Mouse (Mus musculus) Patski (cell line): ENCODE measurements around the gene Synj1. TPM values are rescaled to one million over a fixed set of nuclear protein-coding genes. Genes with fewer than 3 reads are reported as not detected.

Experiments used
- ATAC-seq: fragments of 100-300 bp; one replicate; pipeline ENCODE4 v1.8.0; 2021
- CTCF ChIA-PET: fragments of 350-600 bp; sonication (Branson Sonifier 250); formaldehyde crosslinking; loops from one replicate; lab custom pipeline; 2022; ENCODE audit warnings: inconsistent platforms; lab: Charles Lee
- POLR2A ChIA-PET: fragments of 350-600 bp; sonication (Branson Sonifier 250); formaldehyde crosslinking; loops from one replicate; lab custom pipeline; 2022; ENCODE audit warnings: antibody characterized with exemption, inconsistent platforms; lab: Charles Lee
- DNase-seq: peaks from one replicate; pipeline ENCODE4 v3.0.0-alpha.2; 2011; ENCODE audit warnings: low read depth, low spot score
- H3K27me3 ChIP-seq: fragments of 371-371 bp; one replicate; pipeline ENCODE4 v1.5.1; 2021
- CTCF ChIP-seq: fragments of 100-300 bp; IDR thresholded peaks from one replicate; pipeline ENCODE4 v1.5.1; 2021
- in situ Hi-C: fragments of 300-500 bp; cut with MboI; formaldehyde crosslinking; loops from 3 replicates; pipeline ENCODE4 v1.11.1; 2018; ENCODE audit warnings: low pct_unique_long_range_greater_than_20kb, mixed read lengths
- polyA plus RNA-seq: library from polyadenylated mRNA; unstranded; gene quantifications from one replicate; pipeline ENCODE4 v1.2.3, GENCODE M21; 2021

Gene Synj1
- polyA plus RNA-seq, 1 experiment from 2014 or later = 28.5 TPM

DNA sequence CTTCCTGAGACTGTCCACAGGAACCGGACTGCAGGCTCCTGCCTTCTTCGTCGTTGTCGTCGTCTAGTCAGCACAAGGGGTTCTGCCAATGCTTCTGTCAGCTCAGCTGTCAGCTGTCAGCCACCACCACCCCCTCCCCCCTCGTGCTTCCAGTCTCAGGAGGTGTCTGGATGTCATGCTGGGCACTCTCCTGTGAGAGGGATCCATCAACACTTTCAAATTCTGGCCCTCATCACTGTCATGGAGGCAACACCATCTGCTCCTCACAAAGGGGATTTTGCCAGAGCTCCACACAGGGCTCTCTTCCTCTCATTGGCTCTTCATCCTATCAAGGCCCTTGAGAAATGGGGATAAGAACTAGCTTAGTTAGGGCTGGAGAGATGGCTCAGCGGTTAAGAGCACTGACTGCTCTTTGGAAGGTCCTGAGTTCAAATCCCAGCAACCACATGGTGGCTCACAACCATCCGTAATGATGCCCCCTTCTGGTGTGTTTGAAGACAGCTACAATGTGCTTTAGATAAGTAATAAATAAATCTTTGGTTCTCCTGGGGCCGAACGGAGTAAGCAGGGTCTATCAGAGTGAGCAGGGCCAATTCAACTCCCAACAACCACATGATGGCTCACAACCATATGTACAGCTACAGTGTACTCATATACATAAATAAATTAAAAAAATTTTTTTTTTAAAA, 89.5 kb downstream of the Synj1 start:
- CTCF ChIA-PET = interaction anchor here (1.0 to 1.4 kb wide), 3 partner anchors 9 to 97 kb away, joined by 3 to 6 read pairs (median 3); no protein-coding TSS in a partner anchor
- in situ Hi-C loops = loop anchor here (10.0 kb wide), 1 partner anchor 597 kb away; no protein-coding TSS in a partner anchor
- no peaks in the 10 kb centered on the region for H3K27me3 ChIP-seq
- POLR2A ChIA-PET = interaction anchor here (1.0 to 1.1 kb wide), 2 partner anchors 111 to 128 kb away, joined by 3 read pairs; partner anchors contain the start of gene Urb1
- TF ChIP-seq CTCF = no peak
- DNase-seq (no peak), ATAC-seq (no peak)

DNA sequence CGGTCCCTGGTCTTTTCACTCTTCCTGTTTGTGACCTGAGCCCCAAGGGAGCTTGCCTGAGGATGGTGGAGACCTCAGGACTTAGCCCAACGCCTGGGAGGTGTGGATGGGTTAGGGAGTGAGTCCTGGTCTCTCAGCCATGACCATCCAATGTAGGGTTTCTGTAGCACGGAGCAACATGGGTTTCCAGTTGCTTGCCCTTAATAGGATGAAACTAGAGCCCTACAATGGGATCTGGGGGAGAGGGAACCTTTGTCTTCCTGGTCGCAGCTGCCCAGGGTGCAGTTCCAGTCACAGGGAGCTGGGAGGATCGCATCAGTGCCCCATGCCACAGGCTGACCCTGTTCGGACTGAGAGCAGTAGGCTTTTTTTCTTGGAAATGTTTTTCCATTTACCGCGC, 94.0 kb downstream of the Synj1 start:
- no peak for ATAC-seq
- in situ Hi-C loops = loop anchor here (5.0 kb wide), 1 partner anchor 85 kb away; no protein-coding TSS in a partner anchor
- ChIA-PET POLR2A (interaction anchor here (1.7 kb wide), 1 partner anchor 18 kb away, joined by 10 read pairs; the partner anchor contains the start of gene Cfap298), CTCF (interaction anchor here (2.3 kb wide), 1 partner anchor 8 kb away, joined by 8 read pairs; no protein-coding TSS in a partner anchor)
- no peaks in the 10 kb centered on the region for H3K27me3 ChIP-seq
- no peak for TF ChIP-seq CTCF
- DNase-seq = no peak

DNA sequence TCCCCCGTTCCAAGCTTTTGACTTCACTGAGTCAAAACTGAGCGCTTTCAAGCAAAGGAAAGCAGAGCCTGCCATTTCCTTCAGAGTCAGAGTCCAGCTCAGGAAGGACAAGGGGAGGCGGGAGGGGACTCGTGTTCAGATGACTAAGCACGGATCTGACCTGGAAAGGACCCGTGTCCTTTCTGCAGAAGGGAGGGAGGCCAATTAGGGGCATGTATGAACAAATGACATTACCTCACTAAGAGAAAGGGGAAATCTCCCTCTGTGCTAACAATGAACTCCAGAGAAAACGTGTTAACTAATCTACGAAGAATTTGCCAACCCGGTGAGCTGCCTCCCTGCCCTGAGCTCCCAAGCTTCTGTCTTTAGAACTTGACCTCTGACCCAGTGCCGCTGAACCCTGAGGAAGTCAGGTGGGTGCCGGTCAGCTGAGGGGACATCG, 95.0 kb downstream of the Synj1 start:
- ATAC-seq (peak; percentile 65), DNase-seq (no peak)
- TF ChIP-seq CTCF = no peak
- ChIA-PET POLR2A (interaction anchor here (1.7 kb wide), 1 partner anchor 19 kb away, joined by 10 read pairs; the partner anchor contains the start of gene Cfap298), CTCF (interaction anchor here (2.3 kb wide), 1 partner anchor 9 kb away, joined by 8 read pairs; no protein-coding TSS in a partner anchor)
- no peaks in the 10 kb centered on the region for H3K27me3 ChIP-seq
- in situ Hi-C loops = loop anchor here (5.0 kb wide), 1 partner anchor 84 kb away; no protein-coding TSS in a partner anchor

DNA sequence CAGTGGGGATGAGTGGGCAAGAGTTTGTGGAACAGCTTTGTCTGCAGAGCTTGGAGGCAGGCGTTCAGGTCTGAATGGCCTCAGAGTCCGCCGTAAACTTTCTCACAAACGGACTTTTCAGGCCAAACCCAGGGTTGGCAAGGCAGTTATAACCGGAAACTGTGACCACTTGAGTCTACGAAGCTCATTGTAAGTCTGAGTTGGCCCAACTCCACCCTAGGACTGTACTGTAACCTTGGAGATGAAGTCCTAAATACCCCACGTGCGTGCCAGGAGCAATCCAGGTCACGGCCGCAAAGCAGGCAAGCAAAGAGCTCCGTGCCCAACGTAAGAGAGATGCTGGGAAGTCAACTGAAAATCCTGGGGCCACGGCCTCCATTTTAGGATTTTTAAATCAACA, 99.3 kb downstream of the Synj1 start:
- no peak for TF ChIP-seq CTCF
- H3K27me3 ChIP-seq = no peaks in the 10 kb centered on the region
- CTCF ChIA-PET = interaction anchor here (1.8 kb wide), 1 partner anchor 10 kb away, joined by 6 read pairs; no protein-coding TSS in a partner anchor
- no peak for ATAC-seq
- POLR2A ChIA-PET = no interaction called here
- DNase-seq = no peak
- in situ Hi-C loops = no loop called here

DNA sequence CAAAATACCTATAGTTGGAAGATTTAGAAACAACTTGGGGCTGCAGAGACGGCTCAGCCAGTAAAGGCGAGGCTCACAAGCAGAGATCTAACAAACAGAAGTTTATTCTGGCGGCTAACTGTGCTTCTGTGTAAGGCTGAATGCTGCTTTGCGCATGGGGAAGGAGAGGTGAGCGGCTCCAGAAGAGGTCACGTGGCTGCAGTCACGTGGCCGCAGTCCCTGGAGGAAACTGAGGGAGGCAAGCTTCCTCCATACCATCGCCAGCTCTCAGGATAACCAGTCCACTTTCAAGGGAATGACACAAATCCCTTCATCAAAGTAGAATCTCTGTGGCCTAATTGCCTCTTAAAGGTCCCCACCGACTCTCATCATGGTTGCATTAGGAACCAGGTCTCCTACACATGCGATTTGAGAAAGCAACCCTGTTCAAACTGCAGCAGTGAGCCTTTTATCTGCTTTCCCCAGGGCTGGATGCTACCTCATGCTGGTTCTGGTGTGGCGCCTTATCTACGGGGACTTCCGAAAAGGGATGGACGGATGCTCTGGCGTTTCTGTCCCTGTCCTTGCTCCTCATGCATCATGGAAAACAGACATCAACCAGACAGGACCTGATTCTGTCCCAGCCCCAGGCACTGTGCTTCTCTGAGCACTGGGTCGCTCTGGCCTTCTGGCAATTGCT, 100.1 kb downstream of the Synj1 start:
- no peak for ATAC-seq
- POLR2A ChIA-PET = no interaction called here
- in situ Hi-C loops = no loop called here
- CTCF ChIA-PET = interaction anchor here (1.8 kb wide), 1 partner anchor 11 kb away, joined by 6 read pairs; no protein-coding TSS in a partner anchor
- no peaks in the 10 kb centered on the region for H3K27me3 ChIP-seq
- no peak for TF ChIP-seq CTCF
- no peak for DNase-seq

DNA sequence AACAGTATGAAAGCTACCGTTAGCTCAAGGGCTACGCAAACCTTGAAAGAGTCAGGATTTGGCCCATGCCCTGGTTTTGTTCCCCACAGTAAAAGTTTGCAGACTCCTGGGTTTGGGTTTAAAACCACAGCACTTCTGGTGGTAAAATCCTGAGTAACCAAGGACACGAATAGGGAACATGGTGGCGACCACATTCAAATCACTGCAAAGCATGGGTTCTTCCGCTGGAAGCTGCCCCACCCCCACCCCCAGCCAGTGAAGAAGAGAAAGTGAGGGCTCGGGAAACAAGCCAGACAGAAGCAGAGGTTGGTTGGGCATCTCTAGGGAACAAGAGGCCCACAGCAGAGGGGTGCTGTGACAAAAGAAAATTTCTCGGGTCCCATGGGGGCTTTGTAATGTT, 103.9 kb downstream of the Synj1 start:
- POLR2A ChIA-PET = no interaction called here
- TF ChIP-seq CTCF = no peak
- CTCF ChIA-PET = no interaction called here
- in situ Hi-C loops = no loop called here
- no peak for DNase-seq
- no peaks in the 10 kb centered on the region for H3K27me3 ChIP-seq
- no peak for ATAC-seq

DNA sequence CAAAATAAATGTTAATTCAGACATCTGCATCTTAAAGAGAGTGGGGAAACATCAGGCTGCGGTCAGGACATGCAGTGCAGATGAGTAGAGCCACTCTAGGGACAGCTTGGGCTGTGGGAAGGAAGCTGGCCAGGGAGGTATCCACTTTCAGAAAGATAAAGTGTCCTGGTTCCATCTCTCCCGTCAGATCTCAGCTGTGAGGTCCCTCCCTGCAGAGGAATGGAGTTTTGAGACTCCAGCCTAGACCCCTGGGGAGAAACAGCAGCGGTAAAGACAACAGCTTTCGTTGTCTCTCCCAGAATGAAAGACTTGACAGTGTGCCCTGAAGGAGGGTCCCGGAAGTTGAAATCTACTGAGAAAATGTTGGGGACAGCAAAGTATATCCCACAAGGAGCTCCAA, 107.8 kb downstream of the Synj1 start:
- POLR2A ChIA-PET = no interaction called here
- CTCF ChIA-PET = no interaction called here
- ATAC-seq (no peak), DNase-seq (no peak)
- no peak for TF ChIP-seq CTCF
- H3K27me3 ChIP-seq = no peaks in the 10 kb centered on the region
- in situ Hi-C loops = no loop called here

DNA sequence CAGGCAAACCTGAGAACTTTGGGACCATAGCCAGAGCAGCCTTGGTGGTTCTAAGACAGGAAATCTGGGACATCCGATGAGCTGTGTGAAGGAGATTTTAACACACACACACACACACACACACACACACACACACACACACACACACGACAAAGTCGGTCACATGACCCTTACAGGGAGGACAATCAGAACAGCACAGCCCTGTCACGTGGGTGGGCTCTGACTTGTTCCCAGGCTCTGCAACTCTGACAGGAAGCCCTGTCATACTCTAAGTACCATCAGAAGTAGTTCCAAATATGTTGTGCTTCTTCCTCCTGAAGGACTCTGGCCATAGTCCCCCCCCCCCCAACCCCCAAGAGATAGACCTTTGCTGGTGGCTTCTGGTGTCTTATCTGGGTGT, 109.7 kb downstream of the Synj1 start:
- no peaks in the 10 kb centered on the region for H3K27me3 ChIP-seq
- TF ChIP-seq CTCF = no peak
- DNase-seq (no peak), ATAC-seq (no peak)
- POLR2A ChIA-PET = no interaction called here
- CTCF ChIA-PET = no interaction called here
- in situ Hi-C loops = no loop called here

DNA sequence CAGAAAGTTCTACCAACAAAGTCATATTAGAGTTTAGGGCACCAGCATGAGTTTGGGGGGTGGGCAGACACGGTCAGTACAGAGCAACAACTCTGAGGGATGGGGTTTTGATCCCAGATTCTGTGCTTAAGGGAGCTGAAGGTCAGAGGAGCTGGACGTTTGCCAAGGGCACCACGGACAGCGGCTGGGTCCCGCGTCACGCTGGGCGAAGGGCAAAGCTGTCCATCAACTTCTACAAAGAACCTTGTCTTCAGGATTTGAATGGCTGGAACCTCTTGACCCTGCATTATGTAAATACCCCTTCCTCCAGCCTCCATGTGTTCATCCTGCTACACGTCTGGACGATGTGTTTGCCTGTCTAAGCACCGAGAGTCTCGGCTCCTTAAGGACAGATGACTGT, 111.6 kb downstream of the Synj1 start:
- ChIA-PET POLR2A (no interaction called here), CTCF (no interaction called here)
- H3K27me3 ChIP-seq = no peaks in the 10 kb centered on the region
- DNase-seq (no peak), ATAC-seq (no peak)
- in situ Hi-C loops = no loop called here
- TF ChIP-seq CTCF = no peak

DNA sequence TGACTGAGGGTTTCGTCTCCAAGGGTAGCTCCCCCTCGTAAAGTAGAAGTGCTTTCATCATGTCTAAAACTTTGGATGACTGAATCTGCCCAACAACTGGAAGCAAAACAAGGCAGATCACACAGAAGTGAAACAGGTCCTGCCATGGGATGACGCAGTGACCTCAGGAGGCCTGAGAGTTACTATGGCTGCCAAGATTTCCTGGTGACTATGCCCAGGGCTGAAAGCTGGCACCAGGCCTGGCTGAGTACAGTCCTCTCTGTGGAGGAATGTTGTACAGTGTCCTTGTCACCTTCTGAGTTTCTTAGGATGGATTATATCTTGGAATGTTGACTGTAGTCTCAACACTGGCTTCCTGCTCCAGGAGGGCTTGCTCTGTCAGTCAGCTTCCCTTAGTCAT, 113.5 kb downstream of the Synj1 start:
- CTCF ChIA-PET = no interaction called here
- POLR2A ChIA-PET = interaction anchor here (0.5 kb wide), 1 partner anchor 42 kb away, joined by 3 read pairs; no protein-coding TSS in a partner anchor
- no peaks in the 10 kb centered on the region for H3K27me3 ChIP-seq
- ATAC-seq (no peak), DNase-seq (no peak)
- TF ChIP-seq CTCF = no peak
- in situ Hi-C loops = no loop called here
